Mouse (Mus musculus): ENCODE data around the gene Stox2.
"Not testable (repeated sequence)": the region's sequence is repeated elsewhere in the genome, so short reads cannot be mapped to it uniquely, and the experiment has no call there.

Stox2 gene

GRCm38 (mm10) chr8:47446312-47447046, at the start of gene Stox2:
TSS of gene Stox2 (minus strand) at chr8:47446362.
- DNase-seq (ENCODE audit: low read depth in 2 of 2, low spot score in 2 of 2), result no peak

GRCm38 (mm10) chr8:47495428-47495827, 49.3 kb upstream of the Stox2 start:
- no peak for DNase-seq (ENCODE audit: low read depth in 2 of 2, low spot score in 2 of 2)

GRCm38 (mm10) chr8:47494602-47495153, 48.5 kb upstream of the Stox2 start:
- DNase-seq (ENCODE audit: low read depth in 2 of 2, low spot score in 2 of 2), result no peak

- DNase-seq (ENCODE audit: low read depth in 2 of 2, low spot score in 2 of 2), result no peak
These were observed 46.9 kb upstream of the Stox2 start for GRCm38 (mm10) chr8:47493106-47493505.

GRCm38 (mm10) chr8:47487231-47487630, 41.1 kb upstream of the Stox2 start:
- no peak for DNase-seq (ENCODE audit: low read depth in 2 of 2, low spot score in 2 of 2)

GRCm38 (mm10) chr8:47482354-47483071, 36.4 kb upstream of the Stox2 start:
- no peak for DNase-seq (ENCODE audit: low read depth in 2 of 2, low spot score in 2 of 2)

- DNase-seq (ENCODE audit: low read depth in 2 of 2, low spot score in 2 of 2), result no peak
These were observed 33.9 kb upstream of the Stox2 start for GRCm38 (mm10) chr8:47480039-47480438.

GRCm38 (mm10) chr8:47461650-47462049, 15.5 kb upstream of the Stox2 start:
- no peak for DNase-seq (ENCODE audit: low read depth in 2 of 2, low spot score in 2 of 2)

GRCm38 (mm10) chr8:47459216-47459749, 13.1 kb upstream of the Stox2 start:
- DNase-seq (ENCODE audit: low read depth in 2 of 2, low spot score in 2 of 2), result no peak

- no peak for DNase-seq (ENCODE audit: low read depth in 2 of 2, low spot score in 2 of 2)
These were observed 12.4 kb upstream of the Stox2 start for GRCm38 (mm10) chr8:47458591-47458990.

- not testable (repeated sequence) for DNase-seq (ENCODE audit: low read depth in 2 of 2, low spot score in 2 of 2)
These were observed 3.0 kb upstream of the Stox2 start for GRCm38 (mm10) chr8:47449211-47449610.

GRCm38 (mm10) chr8:47439271-47439670, 6.9 kb downstream of the Stox2 start:
- DNase-seq (ENCODE audit: low read depth in 2 of 2, low spot score in 2 of 2), result no peak

- no peak for DNase-seq (ENCODE audit: low read depth in 2 of 2, low spot score in 2 of 2)
These were observed 8.2 kb downstream of the Stox2 start for GRCm38 (mm10) chr8:47437976-47438375.

- no peak for DNase-seq (ENCODE audit: low read depth in 2 of 2, low spot score in 2 of 2)
These were observed 10.3 kb downstream of the Stox2 start for GRCm38 (mm10) chr8:47435861-47436260.

GRCm38 (mm10) chr8:47435412-47435811, 10.8 kb downstream of the Stox2 start:
- no peak for DNase-seq (ENCODE audit: low read depth in 2 of 2, low spot score in 2 of 2)

- no peak for DNase-seq (ENCODE audit: low read depth in 2 of 2, low spot score in 2 of 2)
These were observed 14.9 kb downstream of the Stox2 start for GRCm38 (mm10) chr8:47431263-47431662.

GRCm38 (mm10) chr8:47414258-47414525, 32.0 kb downstream of the Stox2 start:
- not testable (repeated sequence) for DNase-seq (ENCODE audit: low read depth in 2 of 2, low spot score in 2 of 2)

GRCm38 (mm10) chr8:47413524-47414257, 32.5 kb downstream of the Stox2 start:
- DNase-seq (ENCODE audit: low read depth in 2 of 2, low spot score in 2 of 2), result no peak

GRCm38 (mm10) chr8:47412696-47413523, 33.3 kb downstream of the Stox2 start:
- DNase-seq (ENCODE audit: low read depth in 2 of 2, low spot score in 2 of 2), result no peak

- DNase-seq (ENCODE audit: low read depth in 2 of 2, low spot score in 2 of 2), result no peak
These were observed 34.0 kb downstream of the Stox2 start for GRCm38 (mm10) chr8:47411994-47412695.
